ENCODE assay signal across 8 mouse cellular contexts in the genomic region with DNA sequence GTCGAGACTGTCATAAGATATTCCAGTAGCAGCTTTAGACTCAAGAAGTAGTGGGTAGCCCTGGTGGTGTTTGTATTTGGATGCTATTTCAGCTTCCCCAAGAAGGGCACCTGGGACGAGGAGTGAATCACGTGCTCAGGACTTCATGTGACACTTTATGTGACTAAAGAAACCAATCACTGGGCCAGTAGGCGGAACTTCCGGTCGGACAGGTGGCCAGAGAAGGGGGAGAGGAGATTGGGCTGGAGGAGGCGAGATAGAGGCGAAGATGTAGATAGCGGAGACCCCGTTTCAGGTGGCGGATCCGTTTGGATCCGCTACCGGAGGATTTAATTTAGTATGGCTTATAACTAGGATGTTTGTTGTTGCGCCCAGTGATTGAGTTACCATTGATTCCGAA. TPM values are rescaled to one million over a fixed set of nuclear protein-coding genes. Genes with fewer than 3 reads are reported as not detected.
DNase-seq lines count a peak whose midpoint lies in the region; ATAC-seq and TF ChIP-seq lines count a peak whose summit lies in the region.

No protein-coding gene starts in this region.

- peak; percentile 88 for DNase-seq in R1 (ENCODE audit: low read depth, low spot score)
- peak; percentile 66 for DNase-seq in brain, embryonic 18.5 days (ENCODE audit: low read depth, low spot score)
- DNase-seq in hindbrain, embryonic 11.5 days (ENCODE audit: low spot score): peak; percentile 75
- peak in 1 of 2 experiments; percentile 25 for DNase-seq in left cerebral cortex, adult 2 months (ENCODE audit: extremely low spot score in 1 of 2, low spot score in 2 of 2)
- DNase-seq in lung, postnatal 36 days: peak; percentile 93
- peak; percentile 40 for DNase-seq in right cerebral cortex, postnatal 25 days

- intact Hi-C loops in left cerebral cortex, adult 2 months (cut with DNase I): no loop called here

- peak overlapping the region; percentile 65 for H3K4me2 ChIP-seq in forebrain, embryonic 13.5 days
- H3K4me2 ChIP-seq in hindbrain, embryonic 11.5 days (replicated peaks; ENCODE audit: low read depth, low read length): peak overlapping the region; percentile 63

- no peaks in the 10 kb centered on the region for H3K27me3 ChIP-seq in forebrain, embryonic 13.5 days
- H3K27me3 ChIP-seq in hindbrain, embryonic 11.5 days (ENCODE audit: control insufficient read depth, insufficient read depth, low read length): no peaks in the 10 kb centered on the region

- 26% methylated on average over 16 of the region's 16 CpGs for WGBS in forebrain, embryonic 13.5 days
- 15% methylated on average over 16 of the region's 16 CpGs for WGBS in hindbrain, embryonic 11.5 days

- no peak overlapping the region for H3K27ac ChIP-seq in forebrain, embryonic 13.5 days
- no peak overlapping the region for H3K27ac ChIP-seq in hindbrain, embryonic 11.5 days (ENCODE audit: low read depth, low read length)
- no peak overlapping the region for H3K27ac ChIP-seq in left cerebral cortex, adult 2 months

- H3K4me1 ChIP-seq in forebrain, embryonic 13.5 days: no peaks in the 10 kb centered on the region
- H3K4me1 ChIP-seq in hindbrain, embryonic 11.5 days (replicated peaks; ENCODE audit: control insufficient read depth, insufficient read depth, low read length): no peaks in the 10 kb centered on the region

- H3K4me3 ChIP-seq in forebrain, embryonic 13.5 days: peak overlapping the region; percentile 48
- peak overlapping the region; percentile 41 for H3K4me3 ChIP-seq in hindbrain, embryonic 11.5 days (ENCODE audit: low read depth, low read length)
- peak overlapping the region; percentile 51 for H3K4me3 ChIP-seq in left cerebral cortex, adult 2 months

- no peak for TF ChIP-seq CTCF in left cerebral cortex, adult 2 months (IDR thresholded peaks at IDR 0.05)

- H3K9me3 ChIP-seq in forebrain, embryonic 13.5 days (replicated peaks): no peaks in the 10 kb centered on the region
- H3K9me3 ChIP-seq in hindbrain, embryonic 11.5 days (ENCODE audit: control insufficient read depth, low read length): no peaks in the 10 kb centered on the region

- H3K36me3 ChIP-seq in forebrain, embryonic 13.5 days (ENCODE audit: poor library complexity, severe bottlenecking): no peaks in the 10 kb centered on the region
- no peaks in the 10 kb centered on the region for H3K36me3 ChIP-seq in hindbrain, embryonic 11.5 days (ENCODE audit: control insufficient read depth, insufficient read depth, low read length)

- peak overlapping the region; percentile 58 for H3K9ac ChIP-seq in forebrain, embryonic 13.5 days
- peak overlapping the region; percentile 12 for H3K9ac ChIP-seq in hindbrain, embryonic 11.5 days (ENCODE audit: low read depth, low read length)

- ATAC-seq in forebrain, embryonic 13.5 days: peak; percentile 51
- peak; percentile 53; the same call in 1 of the 2 replicates for ATAC-seq in hindbrain, embryonic 11.5 days (ENCODE audit: low FRiP score)
- no peak for ATAC-seq in activated CD4-positive, CD25-positive, alpha-beta regulatory T cell, adult 4 months

RNA-seq across cellular contexts. Expression of gene Nfatc4, which starts 8.1 kb away (rescaled TPM):
- 17.0 and 18.9 TPM in 2 replicates for polyA plus RNA-seq in forebrain, embryonic 13.5 days (2015; fragmentation: Nextera tagmentation; extraction: Ambion mirVana)
- polyA plus RNA-seq in hindbrain, embryonic 11.5 days (2014; fragmentation: Nextera tagmentation; extraction: Ambion mirVana): 19.5 and 25.5 TPM in 2 replicates
- total RNA-seq in left cerebral cortex, adult 2 months (2021): 1 to 10 TPM; 1.1 to 2.6 TPM
- polyA plus RNA-seq in activated CD4-positive, CD25-positive, alpha-beta regulatory T cell, adult 4 months (2017; shearing (Covaris generic)): not detected

RNA-seq across cellular contexts. Expression of gene Ripk3, which starts 26.2 kb away (rescaled TPM):
- polyA plus RNA-seq in forebrain, embryonic 13.5 days (2015; fragmentation: Nextera tagmentation; extraction: Ambion mirVana): 2.1 and 2.4 TPM in 2 replicates
- polyA plus RNA-seq in hindbrain, embryonic 11.5 days (2014; fragmentation: Nextera tagmentation; extraction: Ambion mirVana): 11.0 and 12.9 TPM in 2 replicates
- 1 to 10 TPM; 1.2 to 1.3 TPM for total RNA-seq in left cerebral cortex, adult 2 months (2021)
- polyA plus RNA-seq in activated CD4-positive, CD25-positive, alpha-beta regulatory T cell, adult 4 months (2017; shearing (Covaris generic)): 10 to 100 TPM; 94.3 to 99.3 TPM

RNA-seq across cellular contexts. Expression of gene Adcy4, which starts 31.0 kb away (rescaled TPM):
- polyA plus RNA-seq in forebrain, embryonic 13.5 days (2015; fragmentation: Nextera tagmentation; extraction: Ambion mirVana): 3.6 and 5.4 TPM in 2 replicates
- polyA plus RNA-seq in hindbrain, embryonic 11.5 days (2014; fragmentation: Nextera tagmentation; extraction: Ambion mirVana): 6.6 and 7.6 TPM in 2 replicates
- 1 to 10 TPM; 3.0 to 6.3 TPM for total RNA-seq in left cerebral cortex, adult 2 months (2021)
- under 1 TPM in 1 of 2 experiments, not detected in 1; 0.08 TPM for polyA plus RNA-seq in activated CD4-positive, CD25-positive, alpha-beta regulatory T cell, adult 4 months (2017; shearing (Covaris generic))

RNA-seq across cellular contexts. Expression of gene Nynrin, which starts 38.9 kb away (rescaled TPM):
- 9.3 and 12.4 TPM in 2 replicates for polyA plus RNA-seq in forebrain, embryonic 13.5 days (2015; fragmentation: Nextera tagmentation; extraction: Ambion mirVana)
- polyA plus RNA-seq in hindbrain, embryonic 11.5 days (2014; fragmentation: Nextera tagmentation; extraction: Ambion mirVana): 8.3 and 8.8 TPM in 2 replicates
- total RNA-seq in left cerebral cortex, adult 2 months (2021): 1 to 10 TPM; 6.4 to 8.4 TPM
- polyA plus RNA-seq in activated CD4-positive, CD25-positive, alpha-beta regulatory T cell, adult 4 months (2017; shearing (Covaris generic)): under 1 TPM in 1 of 2 experiments, not detected in 1; 0.08 TPM

RNA-seq across cellular contexts. Expression of gene Ltb4r1, which starts 49.1 kb away (rescaled TPM):
- polyA plus RNA-seq in forebrain, embryonic 13.5 days (2015; fragmentation: Nextera tagmentation; extraction: Ambion mirVana): 0.45 TPM in 1 of 2 replicates, not detected in the other
- polyA plus RNA-seq in hindbrain, embryonic 11.5 days (2014; fragmentation: Nextera tagmentation; extraction: Ambion mirVana): 0.14 TPM in 1 of 2 replicates, not detected in the other
- total RNA-seq in left cerebral cortex, adult 2 months (2021): under 1 TPM; 0.33 to 0.50 TPM
- 1 to 10 TPM; 2.5 to 5.6 TPM for polyA plus RNA-seq in activated CD4-positive, CD25-positive, alpha-beta regulatory T cell, adult 4 months (2017; shearing (Covaris generic))

Comparison
In these comparisons a context has a peak if more than half of its experiments do, and no peak if none do; other contexts are left out.
1. RNA of gene Nfatc4, which starts 8.1 kb away (polyA plus RNA-seq): 19.5 to 25.5 TPM in hindbrain, embryonic 11.5 days and 17.0 to 18.9 TPM in forebrain, embryonic 13.5 days; not detected in activated CD4-positive, CD25-positive, alpha-beta regulatory T cell, adult 4 months; every median in the first group is over 10 times any median in the second.
2. Peak in every context shown above with its lines, with median percentiles within 50 percentile points of each other: H3K4me3 ChIP-seq.